Mouse (Mus musculus) liver, embryonic 12.5 days (tissue): ENCODE data around the gene Trip10. TPM values are rescaled to one million over a fixed set of nuclear protein-coding genes. Genes with fewer than 3 reads are reported as not detected.
A peak's percentile ranks its signal among the peaks of the same experiment; 100 is the strongest.

ENCODE experiments used
- ATAC-seq: fragments of 200-750 bp; cut with Nextera tagmentation; 2 replicates; pipeline ENCODE4 v1.8.0; 2017; ENCODE audit warnings: moderate number of reproducible peaks, mild to moderate bottlenecking, moderate library complexity
- H3K27ac ChIP-seq: fragments of 300-500 bp; sonication (generic); 2 replicates; pipeline ENCODE4 v1.5.1; 2016; ENCODE audit warnings: mild to moderate bottlenecking
- H3K27me3 ChIP-seq: fragments of 300-500 bp; sonication (generic); replicated peaks from 2 replicates; pipeline ENCODE4 v1.6.1; 2016; ENCODE audit warnings: mild to moderate bottlenecking, moderate library complexity
- H3K36me3 ChIP-seq: fragments of 300-500 bp; sonication (generic); 2 replicates; pipeline ENCODE4 v1.6.1; 2016; ENCODE audit warnings: mild to moderate bottlenecking, moderate library complexity
- H3K4me1 ChIP-seq: fragments of 300-500 bp; sonication (generic); 2 replicates; pipeline ENCODE4 v1.6.1; 2016
- H3K4me2 ChIP-seq: fragments of 300-500 bp; sonication (generic); 2 replicates; pipeline ENCODE4 v1.6.1; 2016; ENCODE audit warnings: mild to moderate bottlenecking, moderate library complexity
- H3K4me3 ChIP-seq: fragments of 300-500 bp; sonication (generic); 2 replicates; pipeline ENCODE4 v1.5.1; 2016; ENCODE audit warnings: mild to moderate bottlenecking, moderate library complexity
- H3K9ac ChIP-seq: fragments of 300-500 bp; sonication (generic); 2 replicates; pipeline ENCODE4 v1.6.1; 2016; ENCODE audit warnings: mild to moderate bottlenecking, moderate library complexity
- H3K9me3 ChIP-seq: fragments of 300-500 bp; sonication (generic); replicated peaks from 2 replicates; pipeline ENCODE4 v1.6.1; 2016; ENCODE audit warnings: mild to moderate bottlenecking, moderate library complexity
- WGBS: fragments of 180-500 bp; shearing (Covaris S2); methylation state at CpG from one replicate; pipeline ENCODE4 v1.1.7; 2016; ENCODE audit not compliant: insufficient replicate concordance; 5-methylcytosine and 5-hydroxymethylcytosine counted together
- polyA plus RNA-seq: library from polyadenylated mRNA; unstranded; fragments of >200 nt; fragmentation: Nextera tagmentation; extraction: Ambion mirVana; gene quantifications from 2 replicates; pipeline ENCODE4 v1.2.1, GENCODE M21; 2016

Trip10 gene
- polyA plus RNA-seq, 1 experiment from 2014 or later, result 15.3 TPM

DNA sequence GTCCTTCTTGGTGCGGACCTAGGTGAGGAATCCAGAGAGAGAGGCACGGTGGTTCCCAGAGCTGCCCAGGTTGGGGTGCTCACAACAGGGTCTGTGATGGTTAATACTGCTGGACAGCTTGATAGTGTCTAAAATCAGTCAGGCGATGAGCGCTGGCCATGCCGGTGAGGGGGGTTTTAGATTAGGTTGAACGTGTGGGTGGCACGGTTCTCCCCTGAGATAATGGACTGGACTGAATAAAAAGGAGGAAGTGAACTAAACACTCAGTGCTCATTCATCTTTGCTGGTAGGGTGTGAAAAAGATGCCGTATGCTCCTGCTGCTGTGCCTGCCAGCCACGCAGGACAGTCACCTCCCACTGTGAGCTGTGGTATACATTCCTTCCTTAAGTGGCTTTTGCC, 25.9 kb upstream of the Trip10 start:
- no peak overlapping the region for H3K4me3 ChIP-seq
- H3K4me2 ChIP-seq, result no peak overlapping the region
- WGBS, result 35% methylated on average over 9 of the region's 9 CpGs

GRCm38 (mm10) chr17:57227468-57227867, 21.8 kb upstream of the Trip10 start:
- Histone ChIP-seq H3K4me1 (peaks cover 36% of the 10 kb centered on the region), H3K27ac (no peak overlapping the region), H3K4me3 (peak overlapping the region; percentile 22), H3K4me2 (peak overlapping the region; percentile 49), H3K27me3 (peaks cover 20% of the 10 kb centered on the region), H3K9me3 (no peaks in the 10 kb centered on the region), H3K36me3 (peaks cover 6% of the 10 kb centered on the region; the same call in 1 of the 2 replicates), H3K9ac (no peak overlapping the region)
- 71% methylated on average over 2 of the region's 2 CpGs for WGBS
- no peak for ATAC-seq

More for the DNA sequence above, 25.9 kb upstream of the Trip10 start:
- ATAC-seq, result no peak
- H3K27me3 ChIP-seq, result peaks cover 20% of the 10 kb centered on the region
- H3K9me3 ChIP-seq, result no peaks in the 10 kb centered on the region
- H3K36me3 ChIP-seq, result peaks cover 25% of the 10 kb centered on the region; the same call in 1 of the 2 replicates
- H3K27ac ChIP-seq, result no peak overlapping the region
- H3K9ac ChIP-seq, result no peak overlapping the region
- peaks cover 5% of the 10 kb centered on the region; the same call in 1 of the 2 replicates for H3K4me1 ChIP-seq

GRCm38 (mm10) chr17:57228014-57228413, 21.2 kb upstream of the Trip10 start, which contains the start of gene C3:
C3 (minus strand) TSS chr17:57228136.
- Histone ChIP-seq H3K27me3 (peaks cover 19% of the 10 kb centered on the region), H3K4me2 (peak within 1 kb of the TSS; percentile 49), H3K36me3 (peaks cover 6% of the 10 kb centered on the region; the same call in 1 of the 2 replicates), H3K4me1 (peaks cover 36% of the 10 kb centered on the region), H3K9me3 (no peaks in the 10 kb centered on the region), H3K27ac (0 out of 2 replicates have a peak within 1 kb of the TSS, but pooled peaks have one; percentile 53), H3K4me3 (peak within 1 kb of the TSS; percentile 22), H3K9ac (no peak within 1 kb of the TSS)
- ATAC-seq, result peak; percentile 44; the same call in 1 of the 2 replicates
- 40% methylated on average over 3 of the region's 3 CpGs for WGBS

- H3K36me3 ChIP-seq, result 0 out of 2 replicates have a peak, but pooled peaks cover 3% of the 10 kb centered on the region
- no peak overlapping the region for H3K27ac ChIP-seq
- H3K4me2 ChIP-seq, result no peak overlapping the region
- H3K4me1 ChIP-seq, result peaks cover 36% of the 10 kb centered on the region
- 58% methylated on average over 3 of the region's 3 CpGs for WGBS
- H3K9ac ChIP-seq, result no peak overlapping the region
- H3K27me3 ChIP-seq, result peaks cover 13% of the 10 kb centered on the region; the same call in 1 of the 2 replicates
- H3K9me3 ChIP-seq, result no peaks in the 10 kb centered on the region
- H3K4me3 ChIP-seq, result no peak overlapping the region
- ATAC-seq, result no peak
These were observed 20.4 kb upstream of the Trip10 start for GRCm38 (mm10) chr17:57228873-57229272.

DNA sequence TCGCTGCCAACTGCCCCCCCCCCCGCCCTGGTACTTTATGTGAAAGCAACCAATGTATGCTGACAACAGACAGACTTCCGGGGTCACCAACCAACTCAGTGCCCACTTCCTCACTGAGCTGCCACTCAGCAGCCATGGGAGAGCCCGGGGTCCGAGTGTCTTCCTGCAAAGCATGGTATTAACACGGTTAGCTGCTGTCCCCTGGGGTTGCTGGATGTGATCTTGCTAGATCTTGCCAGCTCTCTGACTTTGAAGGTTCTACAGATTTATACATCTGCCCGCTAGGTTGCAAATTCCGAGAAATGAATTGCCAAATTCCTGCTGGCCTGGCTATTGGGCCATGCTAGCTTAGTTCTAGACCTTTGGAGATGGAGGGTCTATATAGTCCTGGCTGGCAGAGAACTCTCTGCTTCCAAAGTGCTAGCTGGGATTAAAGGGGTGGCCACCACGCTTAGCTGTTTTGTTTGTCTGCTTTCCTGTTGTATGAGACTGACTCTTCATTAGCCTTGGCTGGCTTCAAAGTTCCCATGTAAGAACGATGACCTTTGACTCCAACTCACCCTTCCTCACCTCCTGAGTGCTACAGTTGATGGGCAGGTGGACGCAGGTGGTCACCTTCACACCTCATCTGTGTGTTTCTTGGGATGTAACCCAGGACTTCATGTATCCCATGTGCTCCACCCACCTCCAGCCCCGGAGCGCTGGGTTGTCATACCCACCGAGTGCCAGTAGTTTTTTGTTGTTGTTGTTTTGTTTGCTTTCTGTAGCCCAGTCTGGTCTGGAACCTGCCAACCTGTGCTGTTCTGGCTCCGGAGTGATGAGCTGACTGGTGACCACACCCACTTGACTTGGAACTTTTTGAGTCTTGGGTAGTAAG, 19.2 kb upstream of the Trip10 start:
- Histone ChIP-seq H3K4me2 (no peak overlapping the region), H3K27me3 (0 out of 2 replicates have a peak, but pooled peaks cover 1% of the 10 kb centered on the region), H3K9ac (no peak overlapping the region), H3K9me3 (no peaks in the 10 kb centered on the region), H3K4me3 (no peak overlapping the region), H3K36me3 (peaks cover 8% of the 10 kb centered on the region), H3K4me1 (peaks cover 36% of the 10 kb centered on the region), H3K27ac (no peak overlapping the region)
- 55% methylated on average over 15 of the region's 15 CpGs for WGBS
- no peak for ATAC-seq

- WGBS, result 33% methylated on average over 6 of the region's 6 CpGs
- no peak overlapping the region for H3K27ac ChIP-seq
- H3K36me3 ChIP-seq, result peaks cover 15% of the 10 kb centered on the region
- no peak overlapping the region for H3K4me2 ChIP-seq
- H3K9me3 ChIP-seq, result no peaks in the 10 kb centered on the region
- peaks cover 36% of the 10 kb centered on the region for H3K4me1 ChIP-seq
- H3K4me3 ChIP-seq, result no peak overlapping the region
- no peak overlapping the region for H3K9ac ChIP-seq
- ATAC-seq, result no peak
- H3K27me3 ChIP-seq, result no peaks in the 10 kb centered on the region
These were observed 18.5 kb upstream of the Trip10 start for GRCm38 (mm10) chr17:57230728-57231125.

DNA sequence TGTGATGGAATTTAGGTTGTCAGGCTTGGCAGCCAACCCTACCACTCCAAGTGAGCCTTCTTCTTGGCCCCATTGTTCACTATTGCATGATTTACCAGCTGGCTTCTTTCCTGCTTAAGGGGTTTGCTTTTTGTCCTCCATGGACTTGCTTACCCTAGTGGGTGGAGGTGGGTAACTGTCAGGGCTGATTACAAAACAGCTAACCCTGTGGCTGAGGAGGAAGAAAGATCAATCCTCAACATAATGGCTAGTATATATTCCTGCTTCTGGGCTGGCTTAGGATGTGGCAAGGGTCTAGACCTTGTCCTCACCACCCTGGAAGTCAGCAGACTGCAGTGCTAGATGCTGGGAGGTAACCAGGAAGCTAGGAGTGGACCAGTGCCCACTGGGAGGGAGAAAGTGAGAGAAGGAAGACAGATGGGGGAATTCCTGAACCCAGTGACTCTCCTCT, 17.9 kb upstream of the Trip10 start:
- ATAC-seq, result no peak
- Histone ChIP-seq H3K9me3 (no peaks in the 10 kb centered on the region), H3K27me3 (no peaks in the 10 kb centered on the region), H3K4me1 (peaks cover 36% of the 10 kb centered on the region), H3K4me2 (no peak overlapping the region), H3K36me3 (peaks cover 21% of the 10 kb centered on the region), H3K27ac (no peak overlapping the region; the same call in 1 of the 2 replicates), H3K4me3 (no peak overlapping the region), H3K9ac (no peak overlapping the region)

- H3K27me3 ChIP-seq, result no peaks in the 10 kb centered on the region
- ATAC-seq, result no peak
- no peak overlapping the region for H3K4me2 ChIP-seq
- H3K36me3 ChIP-seq, result peaks cover 30% of the 10 kb centered on the region
- no peaks in the 10 kb centered on the region for H3K9me3 ChIP-seq
- 59% methylated on average over 1 of the region's 1 CpGs for WGBS
- no peak overlapping the region for H3K4me3 ChIP-seq
- peaks cover 36% of the 10 kb centered on the region for H3K4me1 ChIP-seq
- peak overlapping the region; percentile 27 for H3K27ac ChIP-seq
- no peak overlapping the region for H3K9ac ChIP-seq
These were observed 17.1 kb upstream of the Trip10 start for GRCm38 (mm10) chr17:57232200-57232599.

- Histone ChIP-seq H3K27me3 (no peaks in the 10 kb centered on the region), H3K27ac (peak overlapping the region; percentile 42; the same call in 1 of the 2 replicates), H3K4me1 (peaks cover 36% of the 10 kb centered on the region), H3K4me3 (peak overlapping the region; percentile 34), H3K9ac (no peak overlapping the region), H3K9me3 (no peaks in the 10 kb centered on the region), H3K36me3 (peaks cover 38% of the 10 kb centered on the region), H3K4me2 (peak overlapping the region; percentile 12; the same call in 1 of the 2 replicates)
- ATAC-seq, result peak; percentile 66
- 45% methylated on average over 7 of the region's 7 CpGs for WGBS
These were observed 16.2 kb upstream of the Trip10 start for GRCm38 (mm10) chr17:57233038-57233437.

DNA sequence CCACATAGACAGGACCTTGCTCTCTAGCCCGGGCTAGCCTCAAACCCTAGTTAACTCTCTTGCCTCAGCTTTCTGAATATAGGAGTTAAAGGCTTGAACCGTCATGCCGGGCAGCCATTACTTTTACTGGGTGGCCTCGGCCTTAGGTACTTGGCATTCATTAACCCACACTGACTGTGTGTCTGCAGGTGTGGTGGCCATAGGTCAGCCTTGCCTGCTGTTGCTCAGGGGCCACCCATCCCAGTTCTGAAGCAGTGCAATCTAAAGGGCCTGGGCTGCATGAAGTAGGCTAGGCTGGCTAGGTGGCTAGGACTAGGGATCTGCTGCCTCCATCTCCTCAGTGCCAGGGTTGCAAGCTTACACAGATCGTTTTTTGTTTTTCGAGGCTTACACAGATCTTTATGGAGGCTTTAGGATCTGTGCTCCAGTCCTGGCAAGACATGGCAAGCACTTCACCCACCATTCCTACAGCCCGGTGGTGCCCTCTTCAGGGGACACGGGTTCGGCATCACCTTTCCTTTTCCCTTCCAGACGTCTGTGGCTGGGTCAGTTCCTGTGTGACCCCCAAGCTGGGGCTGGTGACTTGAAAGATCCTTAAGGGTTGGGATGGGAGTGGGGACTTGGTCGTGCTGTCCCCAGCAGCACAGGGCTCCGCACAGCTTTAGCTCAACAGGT, 14.9 kb upstream of the Trip10 start:
- Histone ChIP-seq H3K27ac (peak overlapping the region; percentile 62), H3K4me3 (peak overlapping the region; percentile 34), H3K9ac (no peak overlapping the region), H3K4me1 (peaks cover 28% of the 10 kb centered on the region), H3K36me3 (peaks cover 45% of the 10 kb centered on the region), H3K4me2 (peak overlapping the region; percentile 42), H3K9me3 (no peaks in the 10 kb centered on the region), H3K27me3 (no peaks in the 10 kb centered on the region)
- no peak for ATAC-seq
- WGBS, result 80% methylated on average over 12 of the region's 12 CpGs

GRCm38 (mm10) chr17:57235803-57236202, 13.5 kb upstream of the Trip10 start:
- Histone ChIP-seq H3K4me2 (peak overlapping the region; percentile 2; the same call in 1 of the 2 replicates), H3K27ac (no peak overlapping the region), H3K9ac (no peak overlapping the region), H3K9me3 (no peaks in the 10 kb centered on the region), H3K27me3 (no peaks in the 10 kb centered on the region), H3K4me3 (no peak overlapping the region), H3K36me3 (peaks cover 45% of the 10 kb centered on the region), H3K4me1 (peaks cover 15% of the 10 kb centered on the region)
- WGBS, result 76% methylated on average over 5 of the region's 5 CpGs
- no peak for ATAC-seq

DNA sequence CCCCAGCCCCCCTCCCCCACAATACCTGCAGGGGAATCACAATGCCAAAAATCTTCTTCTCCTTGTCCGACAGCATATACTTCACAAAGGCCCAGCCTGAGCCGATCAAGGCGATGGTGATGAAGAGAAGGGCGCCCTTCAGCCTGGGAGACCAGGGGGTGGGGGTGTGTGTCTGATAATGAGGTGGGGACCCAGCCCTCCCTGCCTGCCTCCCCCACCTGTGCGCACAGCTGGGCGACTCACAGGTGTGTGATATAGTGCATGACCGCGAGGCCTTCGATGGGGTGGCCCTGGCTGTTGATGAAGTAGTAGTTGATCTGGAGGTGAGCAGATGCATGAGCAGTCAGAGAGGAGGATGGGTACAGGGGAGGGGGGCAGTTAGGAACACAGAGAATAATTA, 12.1 kb upstream of the Trip10 start:
- Histone ChIP-seq H3K36me3 (peaks cover 53% of the 10 kb centered on the region), H3K4me2 (no peak overlapping the region), H3K27ac (no peak overlapping the region), H3K4me3 (no peak overlapping the region), H3K9me3 (no peaks in the 10 kb centered on the region), H3K27me3 (no peaks in the 10 kb centered on the region), H3K9ac (no peak overlapping the region), H3K4me1 (0 out of 2 replicates have a peak, but pooled peaks cover 3% of the 10 kb centered on the region)
- 86% methylated on average over 9 of the region's 9 CpGs for WGBS
- no peak for ATAC-seq
